Mouse (Mus musculus): ENCODE measurements around the gene 4933428G20Rik. TPM values are rescaled to one million over a fixed set of nuclear protein-coding genes. Genes with fewer than 3 reads are reported as not detected.

4933428G20Rik gene
- polyA plus RNA-seq, 1 experiment from 2014 or later: 0.10 TPM

GRCm38 (mm10) chr11:97520541-97520940 is 20.4 kb upstream of the 4933428G20Rik start:
- no peak overlapping the region for H3K9ac ChIP-seq (ENCODE audit: low read depth, low read length)
- WGBS: 88% methylated on average over 7 of the region's 7 CpGs
- no peak overlapping the region for H3K27ac ChIP-seq (ENCODE audit: low read depth, low read length)
- H3K4me3 ChIP-seq (ENCODE audit: low read depth, low read length): no peak overlapping the region
- ATAC-seq: no peak
- no peaks in the 10 kb centered on the region for H3K27me3 ChIP-seq (replicated peaks; ENCODE audit: control insufficient read depth, insufficient read depth, low read length)
- no peaks in the 10 kb centered on the region for H3K36me3 ChIP-seq (ENCODE audit: control insufficient read depth, insufficient read depth)
- H3K4me1 ChIP-seq (replicated peaks; ENCODE audit: control insufficient read depth, insufficient read depth, low read length): no peaks in the 10 kb centered on the region
- no peak overlapping the region for H3K4me2 ChIP-seq (replicated peaks; ENCODE audit: low read depth)
- TF ChIP-seq CTCF (IDR thresholded peaks at IDR 0.05; ENCODE audit: low read depth): no peak
- no peaks in the 10 kb centered on the region for H3K9me3 ChIP-seq (ENCODE audit: control insufficient read depth)

DNA sequence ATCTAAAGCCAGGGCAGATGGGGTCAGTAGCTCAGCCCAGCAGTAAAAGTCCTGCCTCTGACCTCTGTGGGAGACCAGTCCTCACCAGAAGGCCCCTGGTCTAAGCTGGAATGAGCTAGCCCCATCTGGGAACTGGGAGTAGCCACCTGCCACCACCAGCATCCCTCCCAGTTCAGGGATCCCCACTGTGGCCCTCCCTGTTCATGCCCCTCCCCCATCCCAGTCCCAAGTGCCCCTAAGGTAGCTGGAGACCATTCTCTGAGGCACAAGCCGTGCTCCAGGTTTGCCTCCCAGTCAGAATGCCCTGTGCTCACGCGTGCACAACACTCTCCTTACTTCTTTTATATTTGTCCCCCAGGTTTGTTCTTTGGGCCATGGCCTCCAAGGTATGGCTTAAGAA is 12.9 kb upstream of the 4933428G20Rik start:
- WGBS: 84% methylated on average over 3 of the region's 3 CpGs
- Histone ChIP-seq H3K27me3 (replicated peaks; ENCODE audit: control insufficient read depth, insufficient read depth, low read length) (0 out of 2 replicates have a peak, but pooled peaks cover 3% of the 10 kb centered on the region), H3K4me3 (ENCODE audit: low read depth, low read length) (no peak overlapping the region), H3K4me1 (replicated peaks; ENCODE audit: control insufficient read depth, insufficient read depth, low read length) (no peaks in the 10 kb centered on the region), H3K36me3 (ENCODE audit: control insufficient read depth, insufficient read depth) (no peaks in the 10 kb centered on the region), H3K9ac (ENCODE audit: low read depth, low read length) (no peak overlapping the region), H3K4me2 (replicated peaks; ENCODE audit: low read depth) (no peak overlapping the region), H3K9me3 (ENCODE audit: control insufficient read depth) (no peaks in the 10 kb centered on the region), H3K27ac (ENCODE audit: low read depth, low read length) (no peak overlapping the region)
- TF ChIP-seq CTCF (IDR thresholded peaks at IDR 0.05; ENCODE audit: low read depth): no peak
- ATAC-seq: no peak

DNA sequence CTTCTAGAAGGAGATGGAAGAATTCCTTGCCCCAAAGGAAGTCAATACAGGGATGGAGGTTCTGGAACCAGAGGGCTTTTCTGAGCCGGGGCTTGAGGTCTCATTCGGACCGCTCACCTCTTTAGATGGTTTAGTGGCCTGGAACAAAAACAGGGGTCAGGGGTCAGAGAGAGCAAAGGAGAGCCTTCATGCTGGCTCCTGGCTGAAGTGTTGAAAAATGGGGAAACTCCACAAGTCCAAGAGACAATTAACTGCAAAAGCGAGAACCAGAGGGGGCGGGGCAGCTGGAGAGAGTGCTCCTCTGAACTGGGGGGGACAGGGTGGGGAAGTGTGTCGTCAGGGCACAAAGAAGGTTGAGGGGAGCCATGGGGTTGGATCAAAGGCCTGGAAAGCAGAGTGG is 12.4 kb upstream of the 4933428G20Rik start:
- 76% methylated on average over 6 of the region's 6 CpGs for WGBS

DNA sequence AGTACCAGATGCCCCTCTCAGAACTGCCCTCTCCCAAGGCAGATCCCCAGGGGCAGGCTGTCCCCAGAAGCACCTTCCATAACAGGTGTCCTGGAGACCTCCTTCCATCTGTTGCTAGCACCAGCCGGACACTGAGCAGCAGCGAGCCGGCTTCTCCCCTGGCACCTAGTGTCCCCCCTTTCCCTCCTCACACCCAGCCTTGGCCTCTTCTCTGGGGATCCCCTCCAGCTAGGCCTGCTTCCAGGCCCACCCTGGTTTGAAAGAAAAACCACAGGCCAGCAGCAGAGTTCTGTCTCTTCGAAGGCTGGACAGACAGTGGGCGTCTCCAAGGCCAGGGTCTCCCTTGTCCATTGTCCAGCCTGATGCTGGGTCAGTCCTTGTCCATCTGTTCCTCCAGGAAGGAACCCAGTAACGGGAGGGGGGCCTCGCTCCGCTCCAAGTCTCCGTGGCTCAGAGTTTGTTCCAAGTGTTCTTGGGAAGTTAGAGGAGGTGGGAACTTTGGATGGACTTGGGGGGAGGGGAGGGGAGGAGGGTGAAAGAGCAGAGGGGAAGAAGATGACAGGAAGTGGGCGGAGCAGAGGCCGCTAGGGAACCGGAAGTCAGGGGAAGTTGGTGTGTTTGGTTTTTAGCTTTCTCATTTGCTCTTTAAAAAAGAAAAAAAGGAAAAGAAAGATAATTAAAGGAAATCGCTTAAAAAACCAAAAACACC is 11.7 kb upstream of the 4933428G20Rik start:
- 0 out of 2 replicates have a peak, but pooled peaks cover 3% of the 10 kb centered on the region for H3K27me3 ChIP-seq (replicated peaks; ENCODE audit: control insufficient read depth, insufficient read depth, low read length)
- no peak overlapping the region for H3K4me3 ChIP-seq (ENCODE audit: low read depth, low read length)
- TF ChIP-seq CTCF (IDR thresholded peaks at IDR 0.05; ENCODE audit: low read depth): no peak
- 54% methylated on average over 13 of the region's 13 CpGs for WGBS
- no peak for ATAC-seq
- no peaks in the 10 kb centered on the region for H3K4me1 ChIP-seq (replicated peaks; ENCODE audit: control insufficient read depth, insufficient read depth, low read length)
- no peak overlapping the region for H3K9ac ChIP-seq (ENCODE audit: low read depth, low read length)
- H3K9me3 ChIP-seq (ENCODE audit: control insufficient read depth): no peaks in the 10 kb centered on the region
- H3K4me2 ChIP-seq (replicated peaks; ENCODE audit: low read depth): peak overlapping the region; percentile 32; the same call in 1 of the 2 replicates
- H3K36me3 ChIP-seq (ENCODE audit: control insufficient read depth, insufficient read depth): no peaks in the 10 kb centered on the region
- H3K27ac ChIP-seq (ENCODE audit: low read depth, low read length): no peak overlapping the region; the same call in 1 of the 2 replicates

More for the DNA sequence above, 12.4 kb upstream of the 4933428G20Rik start:
- H3K27me3 ChIP-seq (replicated peaks; ENCODE audit: control insufficient read depth, insufficient read depth, low read length): 0 out of 2 replicates have a peak, but pooled peaks cover 3% of the 10 kb centered on the region
- no peaks in the 10 kb centered on the region for H3K4me1 ChIP-seq (replicated peaks; ENCODE audit: control insufficient read depth, insufficient read depth, low read length)
- no peak overlapping the region for H3K9ac ChIP-seq (ENCODE audit: low read depth, low read length)
- no peaks in the 10 kb centered on the region for H3K36me3 ChIP-seq (ENCODE audit: control insufficient read depth, insufficient read depth)
- no peaks in the 10 kb centered on the region for H3K9me3 ChIP-seq (ENCODE audit: control insufficient read depth)
- no peak for ATAC-seq
- no peak for TF ChIP-seq CTCF (IDR thresholded peaks at IDR 0.05; ENCODE audit: low read depth)
- no peak overlapping the region for H3K27ac ChIP-seq (ENCODE audit: low read depth, low read length)
- H3K4me3 ChIP-seq (ENCODE audit: low read depth, low read length): no peak overlapping the region
- no peak overlapping the region for H3K4me2 ChIP-seq (replicated peaks; ENCODE audit: low read depth)

DNA sequence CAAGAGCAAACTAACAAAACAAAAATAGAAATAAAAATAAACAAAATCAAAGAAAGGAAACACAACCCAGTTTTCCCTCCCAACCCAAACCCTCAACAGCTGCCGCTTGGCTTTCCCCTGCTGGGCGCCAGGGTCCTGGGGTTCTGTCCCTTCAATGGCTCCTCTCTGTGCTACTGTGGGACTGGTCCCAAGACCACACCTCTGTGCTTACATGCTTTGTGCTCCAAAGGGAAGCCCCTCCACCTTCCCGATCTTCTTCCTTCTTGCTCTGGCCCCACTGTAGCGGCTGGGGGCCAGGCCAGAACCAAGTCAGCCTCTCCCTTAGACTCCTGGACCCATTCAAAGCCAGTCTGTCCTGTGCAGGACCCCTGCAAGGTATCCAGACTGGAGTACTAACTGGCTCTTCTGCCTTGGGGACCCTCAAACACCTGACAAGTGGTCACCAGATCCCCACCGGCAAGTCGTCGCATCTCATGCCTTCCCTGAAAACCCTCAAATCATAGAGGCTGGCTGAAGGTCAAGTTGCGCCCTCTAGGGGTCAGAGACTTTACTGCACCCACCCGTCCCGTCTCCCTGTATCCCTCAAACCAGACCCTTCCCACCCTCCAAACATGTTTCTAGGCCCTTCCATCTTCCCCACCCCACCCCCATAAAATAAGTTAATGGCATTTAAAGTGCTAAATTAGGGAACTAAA is 11.0 kb upstream of the 4933428G20Rik start:
- H3K4me2 ChIP-seq (replicated peaks; ENCODE audit: low read depth): peak overlapping the region; percentile 32; the same call in 1 of the 2 replicates
- H3K4me3 ChIP-seq (ENCODE audit: low read depth, low read length): no peak overlapping the region
- H3K4me1 ChIP-seq (replicated peaks; ENCODE audit: control insufficient read depth, insufficient read depth, low read length): no peaks in the 10 kb centered on the region
- TF ChIP-seq CTCF (IDR thresholded peaks at IDR 0.05; ENCODE audit: low read depth): peak; percentile 86
- H3K9ac ChIP-seq (ENCODE audit: low read depth, low read length): no peak overlapping the region
- WGBS: 32% methylated on average over 10 of the region's 10 CpGs
- 0 out of 2 replicates have a peak, but pooled peaks cover 3% of the 10 kb centered on the region for H3K27me3 ChIP-seq (replicated peaks; ENCODE audit: control insufficient read depth, insufficient read depth, low read length)
- no peaks in the 10 kb centered on the region for H3K36me3 ChIP-seq (ENCODE audit: control insufficient read depth, insufficient read depth)
- H3K9me3 ChIP-seq (ENCODE audit: control insufficient read depth): no peaks in the 10 kb centered on the region
- ATAC-seq: no peak
- no peak overlapping the region for H3K27ac ChIP-seq (ENCODE audit: low read depth, low read length)

DNA sequence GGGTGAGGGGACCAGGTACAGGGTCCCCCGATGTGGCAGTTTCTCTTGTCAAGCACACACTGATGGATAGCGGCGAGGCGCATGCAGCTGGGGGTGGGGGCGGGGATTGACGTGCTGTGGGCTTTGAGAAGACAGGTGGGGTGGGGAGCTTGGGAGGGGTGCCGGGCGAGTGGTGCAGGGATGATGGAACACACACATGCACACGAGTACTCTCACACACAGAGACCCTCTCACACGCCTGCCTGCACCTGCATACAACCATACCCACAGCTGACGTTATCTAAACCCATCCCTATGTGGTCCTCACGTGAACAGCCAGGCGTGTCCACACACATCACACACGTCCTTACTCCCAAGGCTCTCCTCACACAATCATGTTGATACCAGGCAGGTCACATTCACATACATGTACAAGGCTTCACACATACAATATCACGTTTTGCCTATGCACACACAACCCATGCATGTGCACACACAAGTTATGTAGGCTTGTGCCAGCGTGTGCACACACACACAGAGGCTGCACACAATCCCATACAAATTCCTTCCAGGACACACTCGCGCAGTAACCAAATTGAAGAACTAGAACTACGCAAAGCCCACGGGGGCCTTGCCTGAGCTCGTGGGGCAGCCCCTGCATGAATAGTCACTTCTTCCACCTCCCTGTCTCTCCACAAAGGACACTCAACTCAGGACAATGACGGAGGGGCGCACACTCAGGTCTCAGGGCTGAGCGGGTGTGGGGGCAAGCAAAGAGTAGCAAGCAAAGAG is 9.8 kb upstream of the 4933428G20Rik start:
- WGBS: 65% methylated on average over 24 of the region's 24 CpGs

More for the DNA sequence above, 9.8 kb upstream of the 4933428G20Rik start:
- Histone ChIP-seq H3K9ac (ENCODE audit: low read depth, low read length) (no peak overlapping the region), H3K4me3 (ENCODE audit: low read depth, low read length) (no peak overlapping the region), H3K9me3 (ENCODE audit: control insufficient read depth) (no peaks in the 10 kb centered on the region), H3K36me3 (ENCODE audit: control insufficient read depth, insufficient read depth) (no peaks in the 10 kb centered on the region), H3K4me1 (replicated peaks; ENCODE audit: control insufficient read depth, insufficient read depth, low read length) (no peaks in the 10 kb centered on the region), H3K27ac (ENCODE audit: low read depth, low read length) (no peak overlapping the region), H3K27me3 (replicated peaks; ENCODE audit: control insufficient read depth, insufficient read depth, low read length) (0 out of 2 replicates have a peak, but pooled peaks cover 3% of the 10 kb centered on the region), H3K4me2 (replicated peaks; ENCODE audit: low read depth) (no peak overlapping the region)
- ATAC-seq: no peak
- TF ChIP-seq CTCF (IDR thresholded peaks at IDR 0.05; ENCODE audit: low read depth): no peak

Measured in intestine, postnatal 0 days (tissue).